Mouse (Mus musculus): ENCODE measurements at regions not wholly inside any gene's neighbourhood (a gene's known extent, or its start where the extent isn't known, plus 50 kb on each side); places are given as distances from the start of the nearest gene placed in this dataset.

DNA sequence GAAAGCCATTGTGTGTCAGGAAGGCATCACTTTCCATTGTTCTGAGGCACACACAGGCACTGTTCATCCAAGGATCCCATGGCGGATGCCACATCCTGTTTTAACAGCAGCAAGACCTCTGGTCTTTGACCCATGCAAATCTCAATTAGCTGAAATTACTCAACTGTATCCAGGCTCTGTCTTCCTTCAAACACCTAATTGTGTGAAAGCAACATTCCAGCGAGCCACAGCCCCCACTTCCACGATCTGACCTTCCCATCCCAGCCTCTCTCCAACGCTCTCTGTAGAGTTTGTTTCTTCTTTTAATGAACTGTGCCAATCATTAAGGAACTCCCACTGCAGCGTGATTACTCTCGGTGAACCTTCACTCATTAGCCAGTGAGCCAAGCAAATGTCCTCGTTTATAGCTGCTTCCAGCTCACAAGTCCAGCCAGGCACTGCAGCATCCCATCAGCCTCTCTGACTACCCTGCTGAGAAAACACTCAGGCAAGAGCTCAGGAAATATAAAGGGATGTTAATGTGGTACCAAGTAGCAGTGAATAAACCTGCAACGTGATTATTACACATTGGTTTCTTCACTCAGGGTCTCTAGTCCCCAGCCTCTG is 136.7 kb downstream of the Hs3st3b1 start:
- Histone ChIP-seq H3K27me3 (replicated peaks; ENCODE audit: control insufficient read depth, insufficient read depth, low read length) (no peaks in the 10 kb centered on the region), H3K9ac (ENCODE audit: low read depth, low read length) (no peak overlapping the region), H3K4me2 (replicated peaks; ENCODE audit: low read depth) (no peak overlapping the region), H3K36me3 (ENCODE audit: control insufficient read depth, insufficient read depth) (no peaks in the 10 kb centered on the region), H3K27ac (ENCODE audit: low read depth, low read length) (no peak overlapping the region), H3K4me3 (ENCODE audit: low read depth, low read length) (no peak overlapping the region), H3K9me3 (ENCODE audit: control insufficient read depth) (no peaks in the 10 kb centered on the region), H3K4me1 (replicated peaks; ENCODE audit: control insufficient read depth, insufficient read depth, low read length) (no peaks in the 10 kb centered on the region)
- TF ChIP-seq CTCF (IDR thresholded peaks at IDR 0.05; ENCODE audit: low read depth): no peak
- WGBS: 49% methylated on average over 8 of the region's 8 CpGs
- no peak for ATAC-seq

DNA sequence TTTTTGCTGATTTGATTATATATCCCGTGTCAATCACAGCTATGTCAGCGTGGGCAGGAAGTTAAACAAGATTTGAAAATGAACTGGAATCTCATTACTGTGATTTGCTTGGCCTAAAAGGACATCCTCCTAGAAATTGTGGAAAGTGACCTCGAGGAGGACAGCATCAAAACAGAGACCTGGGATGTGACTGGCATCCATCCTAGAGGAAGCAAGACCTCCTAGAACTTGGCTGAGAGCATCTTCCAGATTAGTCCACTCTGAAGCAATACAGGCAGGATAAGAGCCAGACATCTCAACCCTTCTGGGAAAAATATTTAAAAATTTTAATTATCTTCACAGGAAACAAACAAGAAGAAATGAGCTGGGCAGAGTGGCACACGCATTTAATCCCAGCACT is 136.1 kb downstream of the Hs3st3b1 start:
- ATAC-seq: no peak

DNA sequence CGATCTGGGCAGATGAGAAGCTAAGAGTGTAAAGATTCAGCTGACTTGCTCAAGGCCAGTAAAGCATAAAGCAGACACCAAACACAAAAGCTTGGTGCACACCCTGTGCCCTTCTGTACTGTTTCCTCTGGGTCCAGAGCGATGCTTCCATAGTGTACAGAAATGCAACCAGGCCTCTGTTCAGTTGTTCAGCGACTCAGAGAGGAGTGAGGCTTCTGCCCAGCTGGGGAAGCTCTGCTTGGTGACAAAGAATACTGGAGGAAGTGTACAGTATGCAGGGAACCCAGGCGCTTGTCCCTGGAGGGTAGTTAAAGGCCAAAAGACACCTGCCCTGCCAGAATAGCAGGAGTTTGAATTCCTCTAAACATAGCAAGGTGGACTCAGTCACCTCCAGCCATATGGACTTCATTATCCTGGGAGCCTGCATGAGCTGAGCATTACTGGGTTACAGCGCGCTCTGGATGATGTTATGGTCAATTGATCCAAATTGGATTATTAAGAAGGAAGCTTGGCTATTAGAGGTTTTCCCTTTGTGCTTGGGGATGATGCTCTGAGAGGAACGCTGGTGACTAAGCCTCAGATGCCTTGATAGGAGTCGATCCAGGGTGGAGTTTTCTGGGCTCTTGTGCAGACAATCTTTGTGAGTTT is 132.5 kb downstream of the Hs3st3b1 start:
- Histone ChIP-seq H3K9me3 (ENCODE audit: control insufficient read depth) (no peaks in the 10 kb centered on the region), H3K4me1 (replicated peaks; ENCODE audit: control insufficient read depth, insufficient read depth, low read length) (no peaks in the 10 kb centered on the region), H3K36me3 (ENCODE audit: control insufficient read depth, insufficient read depth) (no peaks in the 10 kb centered on the region), H3K4me3 (ENCODE audit: low read depth, low read length) (no peak overlapping the region), H3K27ac (ENCODE audit: low read depth, low read length) (no peak overlapping the region), H3K4me2 (replicated peaks; ENCODE audit: low read depth) (no peak overlapping the region), H3K9ac (ENCODE audit: low read depth, low read length) (no peak overlapping the region), H3K27me3 (replicated peaks; ENCODE audit: control insufficient read depth, insufficient read depth, low read length) (no peaks in the 10 kb centered on the region)
- 68% methylated on average over 8 of the region's 8 CpGs for WGBS
- no peak for ATAC-seq
- TF ChIP-seq CTCF (IDR thresholded peaks at IDR 0.05; ENCODE audit: low read depth): no peak

More for the DNA sequence above, 136.1 kb downstream of the Hs3st3b1 start:
- H3K27ac ChIP-seq (ENCODE audit: low read depth, low read length): no peak overlapping the region
- H3K4me2 ChIP-seq (replicated peaks; ENCODE audit: low read depth): no peak overlapping the region
- WGBS: 74% methylated on average over 4 of the region's 4 CpGs
- H3K36me3 ChIP-seq (ENCODE audit: control insufficient read depth, insufficient read depth): no peaks in the 10 kb centered on the region
- TF ChIP-seq CTCF (IDR thresholded peaks at IDR 0.05; ENCODE audit: low read depth): no peak
- H3K9me3 ChIP-seq (ENCODE audit: control insufficient read depth): no peaks in the 10 kb centered on the region
- no peak overlapping the region for H3K4me3 ChIP-seq (ENCODE audit: low read depth, low read length)
- H3K9ac ChIP-seq (ENCODE audit: low read depth, low read length): no peak overlapping the region
- H3K4me1 ChIP-seq (replicated peaks; ENCODE audit: control insufficient read depth, insufficient read depth, low read length): no peaks in the 10 kb centered on the region
- no peaks in the 10 kb centered on the region for H3K27me3 ChIP-seq (replicated peaks; ENCODE audit: control insufficient read depth, insufficient read depth, low read length)

DNA sequence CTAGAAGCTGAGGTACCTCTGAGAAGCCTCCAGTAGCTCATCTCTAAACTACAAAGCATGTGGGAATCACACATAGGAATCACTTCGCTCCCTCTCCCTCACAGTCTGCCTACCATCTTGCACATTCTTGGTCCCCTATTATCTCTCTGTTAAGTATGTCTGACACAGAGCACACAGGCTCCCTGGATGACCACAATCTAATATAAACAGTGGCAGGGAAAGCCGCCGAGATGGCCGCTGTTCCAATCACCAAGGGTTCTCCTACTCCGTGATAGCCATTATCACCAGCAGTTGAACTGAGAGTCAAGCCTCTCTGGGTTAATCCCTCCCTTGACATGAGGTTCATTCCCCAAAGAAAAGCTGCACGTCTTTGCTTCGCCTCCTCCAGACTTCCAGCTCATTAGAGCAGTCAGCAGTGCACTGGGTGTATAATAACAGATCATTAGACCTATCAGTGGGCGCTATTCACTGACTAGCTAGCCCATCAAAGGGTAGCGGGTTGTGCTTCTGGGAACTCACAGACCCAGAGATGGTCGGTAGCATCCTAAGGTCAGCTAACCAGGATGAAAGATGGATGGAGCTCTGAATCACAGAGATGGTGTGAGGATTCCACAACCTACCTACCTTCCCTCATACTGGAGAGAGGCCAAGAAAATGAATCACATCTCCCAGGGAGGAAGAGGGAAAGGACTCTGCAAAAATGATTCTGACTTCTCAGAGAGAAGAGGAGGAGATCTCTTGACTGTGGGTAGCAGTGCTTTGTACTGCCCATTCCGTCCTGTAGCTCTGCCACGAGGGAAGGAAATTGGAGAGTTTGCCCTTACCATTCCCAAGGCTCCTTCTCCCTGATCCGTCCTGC is 130.9 kb downstream of the Hs3st3b1 start:
- Histone ChIP-seq H3K4me2 (replicated peaks; ENCODE audit: low read depth) (no peak overlapping the region), H3K9ac (ENCODE audit: low read depth, low read length) (no peak overlapping the region), H3K27ac (ENCODE audit: low read depth, low read length) (no peak overlapping the region), H3K4me3 (ENCODE audit: low read depth, low read length) (no peak overlapping the region), H3K9me3 (ENCODE audit: control insufficient read depth) (no peaks in the 10 kb centered on the region), H3K4me1 (replicated peaks; ENCODE audit: control insufficient read depth, insufficient read depth, low read length) (no peaks in the 10 kb centered on the region), H3K27me3 (replicated peaks; ENCODE audit: control insufficient read depth, insufficient read depth, low read length) (no peaks in the 10 kb centered on the region), H3K36me3 (ENCODE audit: control insufficient read depth, insufficient read depth) (no peaks in the 10 kb centered on the region)
- WGBS: 54% methylated on average over 13 of the region's 13 CpGs
- ATAC-seq: no peak
- TF ChIP-seq CTCF (IDR thresholded peaks at IDR 0.05; ENCODE audit: low read depth): no peak

DNA sequence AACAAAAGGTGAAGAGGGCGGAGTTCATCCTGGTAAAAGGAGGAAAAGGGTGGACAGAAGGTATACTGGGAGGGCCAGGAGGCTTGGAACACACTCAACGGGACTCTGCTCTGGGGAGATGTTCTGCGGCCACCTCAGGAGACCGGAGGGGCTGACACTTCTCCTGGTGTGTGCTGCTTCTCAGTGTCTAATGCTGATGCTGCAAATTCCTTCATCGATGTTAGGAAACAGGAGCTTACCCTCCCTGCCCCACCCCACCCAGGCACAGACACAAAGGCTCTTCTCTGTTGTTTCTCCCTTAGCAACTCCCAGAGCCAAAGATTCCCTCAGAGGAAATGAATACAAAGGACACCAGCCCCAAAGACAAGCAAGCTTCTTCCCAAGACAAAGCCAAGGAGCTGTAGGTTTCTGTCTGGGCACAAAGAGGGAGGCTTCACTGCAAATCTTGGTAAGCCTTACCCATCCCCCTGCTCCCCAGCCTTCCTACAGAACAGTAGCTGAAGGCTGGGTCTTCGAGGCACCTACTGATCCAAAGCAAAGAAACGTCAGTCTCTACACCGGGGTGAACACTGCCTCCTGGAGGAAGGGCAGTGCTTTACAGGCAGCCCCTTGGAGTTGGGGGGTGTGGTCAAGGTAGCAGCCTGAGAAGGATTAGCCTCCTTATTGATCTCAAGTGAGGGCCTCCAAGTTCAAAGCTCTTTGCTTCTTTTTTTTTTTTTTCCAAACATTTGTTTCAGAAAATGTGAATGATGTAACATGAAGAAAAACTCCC is 128.2 kb downstream of the Hs3st3b1 start:
- Histone ChIP-seq H3K4me1 (replicated peaks; ENCODE audit: control insufficient read depth, insufficient read depth, low read length) (no peaks in the 10 kb centered on the region), H3K4me2 (replicated peaks; ENCODE audit: low read depth) (no peak overlapping the region), H3K27me3 (replicated peaks; ENCODE audit: control insufficient read depth, insufficient read depth, low read length) (no peaks in the 10 kb centered on the region), H3K4me3 (ENCODE audit: low read depth, low read length) (no peak overlapping the region), H3K9ac (ENCODE audit: low read depth, low read length) (no peak overlapping the region), H3K9me3 (ENCODE audit: control insufficient read depth) (no peaks in the 10 kb centered on the region), H3K36me3 (ENCODE audit: control insufficient read depth, insufficient read depth) (no peaks in the 10 kb centered on the region), H3K27ac (ENCODE audit: low read depth, low read length) (no peak overlapping the region)
- TF ChIP-seq CTCF (IDR thresholded peaks at IDR 0.05; ENCODE audit: low read depth): no peak
- whole genome bisulfite sequencing: 73% methylated on average over 8 of the region's 8 CpGs
- no peak for ATAC-seq

DNA sequence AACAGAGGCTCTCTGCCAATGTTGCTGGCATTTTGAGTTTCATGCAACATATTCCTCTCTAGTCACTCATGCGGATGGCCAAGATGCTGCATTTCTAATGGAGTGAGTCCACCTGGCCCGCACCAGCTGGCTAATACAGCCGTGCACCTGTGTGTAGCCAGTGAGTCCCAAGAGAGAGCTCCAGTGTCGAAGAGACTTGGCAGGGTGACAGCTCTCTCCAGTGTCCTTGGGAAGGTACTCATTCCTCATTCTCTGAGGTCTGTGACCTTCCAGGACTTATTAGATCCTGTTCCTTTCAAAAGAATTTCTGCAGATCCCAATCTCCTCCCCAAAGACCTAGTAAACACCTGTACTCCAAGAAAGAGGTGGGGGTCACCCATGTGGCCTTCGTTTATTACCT is 109.9 kb downstream of the Hs3st3b1 start:
- Histone ChIP-seq H3K4me3 (ENCODE audit: low read depth, low read length) (no peak overlapping the region), H3K4me2 (replicated peaks; ENCODE audit: low read depth) (no peak overlapping the region), H3K9me3 (ENCODE audit: control insufficient read depth) (no peaks in the 10 kb centered on the region), H3K27ac (ENCODE audit: low read depth, low read length) (no peak overlapping the region), H3K36me3 (ENCODE audit: control insufficient read depth, insufficient read depth) (no peaks in the 10 kb centered on the region), H3K27me3 (replicated peaks; ENCODE audit: control insufficient read depth, insufficient read depth, low read length) (no peaks in the 10 kb centered on the region), H3K9ac (ENCODE audit: low read depth, low read length) (no peak overlapping the region), H3K4me1 (replicated peaks; ENCODE audit: control insufficient read depth, insufficient read depth, low read length) (no peaks in the 10 kb centered on the region)
- ATAC-seq: no peak
- whole genome bisulfite sequencing: 73% methylated on average over 5 of the region's 5 CpGs
- no peak for TF ChIP-seq CTCF (IDR thresholded peaks at IDR 0.05; ENCODE audit: low read depth)

Measured in intestine, postnatal 0 days (tissue).